Mouse (Mus musculus) stomach, embryonic 14.5 days (tissue): ENCODE results near the gene Syt17. TPM values are rescaled to one million over a fixed set of nuclear protein-coding genes. Genes with fewer than 3 reads are reported as not detected.

Source experiments
- ATAC-seq: fragments of 200-750 bp; cut with Nextera tagmentation; 2 replicates; pipeline ENCODE4 v1.8.0; 2017; ENCODE audit warnings: low read depth, moderate TSS enrichment; ENCODE audit not compliant: insufficient number of reproducible peaks, insufficient read depth, low FRiP score
- H3K27ac ChIP-seq: fragments of 300-500 bp; sonication (generic); 2 replicates; pipeline ENCODE4 v1.5.1; 2014; ENCODE audit warnings: mild to moderate bottlenecking, low read length, moderate library complexity, mixed read lengths
- H3K27me3 ChIP-seq: fragments of 300-500 bp; sonication (generic); 2 replicates; pipeline ENCODE4 v1.6.1; 2014; ENCODE audit warnings: low read length, control low read depth, mixed read lengths; ENCODE audit not compliant: control insufficient read depth, insufficient read depth
- H3K36me3 ChIP-seq: fragments of 300-500 bp; sonication (generic); 2 replicates; pipeline ENCODE4 v1.6.1; 2014; ENCODE audit warnings: mild to moderate bottlenecking, control low read depth, low read length, moderate library complexity, mixed read lengths; ENCODE audit not compliant: control insufficient read depth, insufficient read depth
- H3K4me1 ChIP-seq: fragments of 300-500 bp; sonication (generic); 2 replicates; pipeline ENCODE4 v1.6.1; 2014; ENCODE audit warnings: low read length, control low read depth, mixed read lengths; ENCODE audit not compliant: control insufficient read depth, insufficient read depth
- H3K4me2 ChIP-seq: fragments of 300-500 bp; sonication (generic); replicated peaks from 2 replicates; pipeline ENCODE4 v1.6.1; 2014; ENCODE audit warnings: low read depth, low read length, control low read depth
- H3K4me3 ChIP-seq: fragments of 300-500 bp; sonication (generic); 2 replicates; pipeline ENCODE4 v1.5.1; 2014; ENCODE audit warnings: low read depth, low read length, control low read depth
- H3K9ac ChIP-seq: fragments of 300-500 bp; sonication (generic); replicated peaks from 2 replicates; pipeline ENCODE4 v1.6.1; 2014; ENCODE audit warnings: low read depth, mild to moderate bottlenecking, control low read depth, low read length, moderate library complexity, mixed read lengths
- H3K9me3 ChIP-seq: fragments of 300-500 bp; sonication (generic); 2 replicates; pipeline ENCODE4 v1.6.1; 2016; ENCODE audit warnings: low read depth, low read length, control low read depth; ENCODE audit not compliant: control insufficient read depth
- WGBS: fragments of 180-500 bp; shearing (Covaris S2); extraction: QIAGEN DNeasy Blood & Tissue Kit; methylation state at CpG from one replicate; pipeline ENCODE4 v1.1.7; 2014; 5-methylcytosine and 5-hydroxymethylcytosine counted together
- polyA plus RNA-seq: library from polyadenylated mRNA; unstranded; fragments of >200 nt; fragmentation: Nextera tagmentation; extraction: Ambion mirVana; gene quantifications from 2 replicates; pipeline ENCODE4 v1.2.1, GENCODE M21; 2014

The Syt17 gene
- polyA plus RNA-seq, 1 experiment from 2014 or later = 7.8 TPM

DNA sequence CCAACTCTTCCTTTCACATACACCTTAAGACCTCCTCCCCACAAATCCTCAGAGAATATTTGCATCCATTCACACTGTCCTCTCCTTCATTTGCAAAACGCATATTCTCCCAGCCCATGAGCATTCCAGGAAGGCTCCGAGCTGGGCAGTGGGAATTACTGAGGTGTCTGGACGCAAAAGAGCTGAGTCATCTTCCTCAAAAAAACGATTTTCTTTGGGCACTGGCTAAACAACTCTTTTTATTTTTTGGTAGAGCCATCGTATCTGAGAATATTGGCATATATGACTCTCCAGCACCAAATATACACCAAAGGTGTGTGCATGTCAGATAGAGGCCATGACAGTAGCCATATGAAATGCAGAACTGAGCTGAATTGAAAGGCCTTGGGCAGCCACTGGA is 38.9 kb upstream of the Syt17 start:
- H3K4me3 ChIP-seq = no peak overlapping the region
- H3K9me3 ChIP-seq = no peaks in the 10 kb centered on the region
- peaks cover 33% of the 10 kb centered on the region for H3K4me1 ChIP-seq
- no peak overlapping the region for H3K9ac ChIP-seq
- peaks cover 4% of the 10 kb centered on the region; the same call in 1 of the 2 replicates for H3K36me3 ChIP-seq
- no peak overlapping the region for H3K4me2 ChIP-seq
- no peaks in the 10 kb centered on the region for H3K27me3 ChIP-seq
- H3K27ac ChIP-seq = no peak overlapping the region
- 63% methylated on average over 5 of the region's 5 CpGs for WGBS
- ATAC-seq = no peak

DNA sequence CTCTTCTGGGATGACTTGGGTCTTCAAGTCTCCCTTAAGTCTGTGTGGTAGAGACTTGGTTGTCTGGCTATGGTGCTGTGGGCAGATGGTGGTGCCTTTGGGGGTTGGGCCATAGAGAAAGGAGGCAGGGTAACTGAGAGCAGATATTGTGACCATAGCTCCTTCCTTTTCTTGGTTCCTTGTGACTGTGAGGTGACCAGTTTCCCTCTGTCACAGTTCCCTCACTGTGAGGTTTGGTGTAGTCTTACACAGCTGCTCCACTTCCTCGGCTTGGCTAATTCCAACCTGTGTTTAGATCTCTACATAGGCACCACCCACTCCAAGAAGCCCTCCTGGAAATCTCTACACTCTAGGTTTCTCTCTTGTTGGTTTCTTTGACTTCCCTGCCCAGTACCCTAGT is 36.0 kb upstream of the Syt17 start:
- H3K9me3 ChIP-seq = no peaks in the 10 kb centered on the region
- no peak overlapping the region for H3K27ac ChIP-seq
- H3K27me3 ChIP-seq = no peaks in the 10 kb centered on the region
- no peaks in the 10 kb centered on the region; the same call in 1 of the 2 replicates for H3K36me3 ChIP-seq
- H3K4me2 ChIP-seq = no peak overlapping the region
- no peak overlapping the region for H3K9ac ChIP-seq
- peaks cover 16% of the 10 kb centered on the region for H3K4me1 ChIP-seq
- WGBS = 64% methylated on average over 1 of the region's 1 CpGs
- ATAC-seq = no peak
- no peak overlapping the region for H3K4me3 ChIP-seq

DNA sequence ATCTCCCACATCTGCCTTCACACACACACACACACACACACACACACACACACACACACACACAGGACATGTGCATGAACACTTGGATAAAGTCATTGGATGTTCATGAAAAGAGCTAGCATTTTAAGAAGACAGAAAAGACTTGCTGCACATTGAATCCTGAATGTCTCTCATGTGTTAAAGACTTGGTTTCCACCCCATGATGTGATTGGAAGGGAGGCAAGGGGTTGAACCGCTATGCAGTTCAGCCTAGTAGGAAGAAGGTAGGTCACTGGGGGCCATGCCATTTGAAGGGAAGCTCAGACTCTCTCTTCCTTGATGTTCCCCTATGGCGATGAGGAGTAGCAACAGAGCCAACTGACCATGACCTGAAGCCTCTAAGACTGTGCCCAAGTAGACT is 34.0 kb upstream of the Syt17 start:
- Histone ChIP-seq H3K27ac (no peak overlapping the region), H3K4me1 (peaks cover 9% of the 10 kb centered on the region; the same call in 1 of the 2 replicates), H3K4me2 (no peak overlapping the region), H3K36me3 (no peaks in the 10 kb centered on the region; the same call in 1 of the 2 replicates), H3K27me3 (no peaks in the 10 kb centered on the region), H3K9me3 (no peaks in the 10 kb centered on the region), H3K4me3 (no peak overlapping the region), H3K9ac (no peak overlapping the region)
- no peak for ATAC-seq
- 90% methylated on average over 2 of the region's 2 CpGs for WGBS

DNA sequence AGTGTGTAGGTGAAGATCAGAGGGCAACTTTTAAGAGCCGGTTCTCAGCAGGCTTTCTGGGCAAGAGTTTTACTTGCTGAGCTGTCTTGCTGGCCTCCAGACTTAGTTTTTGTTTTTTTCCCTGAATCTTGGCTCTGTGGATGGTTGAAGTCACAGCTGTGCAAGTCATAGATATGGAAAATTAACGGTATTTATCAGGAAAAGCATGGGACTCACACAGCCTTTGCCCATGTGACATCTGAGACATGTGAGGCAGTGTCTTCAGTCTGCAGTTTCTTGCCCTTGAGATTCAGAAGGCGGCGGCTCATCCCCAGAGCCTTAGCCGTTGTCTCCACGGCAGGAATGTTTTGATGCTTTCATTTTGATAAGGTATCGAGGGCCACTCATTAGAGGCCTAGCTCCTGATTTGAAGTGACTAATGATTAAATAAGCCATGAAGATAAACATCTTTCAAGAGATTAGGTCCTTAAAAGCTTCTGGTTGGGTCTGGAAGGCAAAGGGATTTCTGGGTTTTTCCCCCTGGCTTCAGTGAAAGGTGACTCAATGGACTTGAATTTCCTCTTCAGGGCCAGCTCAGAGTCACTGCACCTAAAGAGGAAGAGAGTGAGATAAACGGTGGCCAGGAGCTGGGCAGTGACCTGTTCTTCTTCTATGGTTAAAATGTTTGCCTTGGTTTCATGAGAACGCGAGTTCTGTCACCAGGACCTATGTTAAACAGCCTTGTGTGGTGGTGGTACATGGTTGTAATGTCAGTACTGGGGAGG is 33.2 kb upstream of the Syt17 start:
- no peak overlapping the region for H3K9ac ChIP-seq
- 64% methylated on average over 10 of the region's 10 CpGs for WGBS
- no peak for ATAC-seq

DNA sequence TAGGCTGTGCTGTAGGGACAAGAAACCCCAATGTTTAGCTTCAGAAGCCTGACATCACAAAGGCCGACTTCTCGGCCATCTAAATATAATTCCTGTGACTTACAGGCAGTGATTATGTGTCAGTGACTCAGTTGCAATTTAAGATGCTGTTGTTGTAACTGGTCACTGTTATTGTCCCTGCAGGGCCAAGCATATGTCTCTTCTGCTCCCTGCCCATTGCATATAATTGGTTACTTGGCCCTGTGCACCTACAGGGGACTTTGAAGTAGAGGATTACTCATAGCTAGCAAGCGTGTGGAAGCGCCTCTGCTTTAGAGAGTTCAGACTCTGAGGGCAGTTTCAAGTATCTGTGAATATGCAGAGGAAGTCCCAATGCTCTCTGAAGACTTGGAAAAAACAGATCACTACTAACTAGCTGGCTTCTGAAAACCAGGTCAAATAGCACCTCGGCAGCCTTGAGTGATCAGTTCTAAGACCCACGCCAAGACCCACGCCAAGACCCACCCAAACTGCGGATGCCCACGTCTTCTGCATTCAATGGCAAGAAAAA is 32.2 kb upstream of the Syt17 start:
- Histone ChIP-seq H3K9ac (no peak overlapping the region), H3K4me1 (peaks cover 9% of the 10 kb centered on the region; the same call in 1 of the 2 replicates), H3K27me3 (no peaks in the 10 kb centered on the region), H3K36me3 (no peaks in the 10 kb centered on the region), H3K4me3 (no peak overlapping the region), H3K27ac (no peak overlapping the region), H3K9me3 (no peaks in the 10 kb centered on the region), H3K4me2 (no peak overlapping the region)
- no peak for ATAC-seq
- 87% methylated on average over 9 of the region's 9 CpGs for WGBS

More for the DNA sequence above, 33.2 kb upstream of the Syt17 start:
- Histone ChIP-seq H3K9me3 (no peaks in the 10 kb centered on the region), H3K36me3 (no peaks in the 10 kb centered on the region; the same call in 1 of the 2 replicates), H3K27ac (no peak overlapping the region), H3K27me3 (no peaks in the 10 kb centered on the region), H3K4me2 (no peak overlapping the region), H3K4me1 (peaks cover 9% of the 10 kb centered on the region; the same call in 1 of the 2 replicates), H3K4me3 (no peak overlapping the region)

DNA sequence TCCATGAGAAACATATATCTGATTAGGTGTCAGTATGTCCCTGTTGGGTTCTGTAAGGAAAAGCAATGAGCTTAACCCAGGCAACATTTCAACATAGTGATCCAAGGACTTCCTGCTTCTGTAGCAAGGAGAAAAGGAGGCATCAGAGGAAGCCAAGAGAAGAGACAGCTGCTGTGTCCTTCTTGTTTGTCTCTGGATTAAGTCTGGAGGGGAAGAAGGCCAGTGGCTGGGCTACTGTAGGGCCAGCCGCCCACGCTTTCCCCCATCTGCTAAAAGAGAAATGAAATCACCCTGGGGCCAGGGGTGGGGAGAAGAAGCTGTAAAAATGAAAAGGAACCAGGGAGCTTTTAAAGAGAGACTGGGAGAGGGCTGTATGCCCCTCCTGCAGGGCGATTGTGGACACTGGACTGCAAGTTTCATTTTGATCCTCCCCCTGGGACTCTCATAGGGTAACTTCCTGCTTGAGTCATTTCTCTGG is 30.9 kb upstream of the Syt17 start:
- 35% methylated on average over 3 of the region's 3 CpGs for WGBS
- peak overlapping the region; percentile 48; the same call in 1 of the 2 replicates for H3K27ac ChIP-seq
- 0 out of 2 replicates have a peak overlapping the region, but pooled peaks have one; percentile 3 for H3K4me2 ChIP-seq
- peaks cover 4% of the 10 kb centered on the region; the same call in 1 of the 2 replicates for H3K9me3 ChIP-seq
- H3K36me3 ChIP-seq = no peaks in the 10 kb centered on the region
- peaks cover 9% of the 10 kb centered on the region; the same call in 1 of the 2 replicates for H3K4me1 ChIP-seq
- no peak overlapping the region for H3K9ac ChIP-seq
- peak; percentile 21; the same call in 1 of the 2 replicates for ATAC-seq
- H3K27me3 ChIP-seq = no peaks in the 10 kb centered on the region
- H3K4me3 ChIP-seq = no peak overlapping the region

DNA sequence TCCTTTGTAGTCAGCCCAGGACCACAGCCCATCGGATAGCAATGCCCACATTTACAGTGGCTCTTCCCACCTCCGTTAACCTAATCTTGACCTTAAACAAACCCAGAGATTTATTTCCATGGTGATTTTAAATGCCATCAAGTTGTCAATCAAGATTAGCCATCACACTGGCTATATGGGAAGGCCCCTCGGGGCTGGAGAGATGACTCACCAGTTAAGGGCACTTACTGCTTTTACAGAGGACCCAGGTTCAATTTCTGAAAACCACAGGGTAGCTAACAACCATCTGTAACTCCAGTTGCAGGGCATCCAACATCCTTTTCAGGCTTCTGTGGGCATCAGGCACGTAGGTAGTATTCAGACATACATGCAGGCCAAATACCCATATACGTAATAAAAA is 28.4 kb upstream of the Syt17 start:
- Histone ChIP-seq H3K9me3 (peaks cover 4% of the 10 kb centered on the region; the same call in 1 of the 2 replicates), H3K4me1 (peaks cover 9% of the 10 kb centered on the region; the same call in 1 of the 2 replicates), H3K36me3 (no peaks in the 10 kb centered on the region), H3K9ac (no peak overlapping the region), H3K4me2 (no peak overlapping the region), H3K27me3 (no peaks in the 10 kb centered on the region), H3K4me3 (no peak overlapping the region), H3K27ac (no peak overlapping the region)
- WGBS = 65% methylated on average over 5 of the region's 5 CpGs
- no peak for ATAC-seq

DNA sequence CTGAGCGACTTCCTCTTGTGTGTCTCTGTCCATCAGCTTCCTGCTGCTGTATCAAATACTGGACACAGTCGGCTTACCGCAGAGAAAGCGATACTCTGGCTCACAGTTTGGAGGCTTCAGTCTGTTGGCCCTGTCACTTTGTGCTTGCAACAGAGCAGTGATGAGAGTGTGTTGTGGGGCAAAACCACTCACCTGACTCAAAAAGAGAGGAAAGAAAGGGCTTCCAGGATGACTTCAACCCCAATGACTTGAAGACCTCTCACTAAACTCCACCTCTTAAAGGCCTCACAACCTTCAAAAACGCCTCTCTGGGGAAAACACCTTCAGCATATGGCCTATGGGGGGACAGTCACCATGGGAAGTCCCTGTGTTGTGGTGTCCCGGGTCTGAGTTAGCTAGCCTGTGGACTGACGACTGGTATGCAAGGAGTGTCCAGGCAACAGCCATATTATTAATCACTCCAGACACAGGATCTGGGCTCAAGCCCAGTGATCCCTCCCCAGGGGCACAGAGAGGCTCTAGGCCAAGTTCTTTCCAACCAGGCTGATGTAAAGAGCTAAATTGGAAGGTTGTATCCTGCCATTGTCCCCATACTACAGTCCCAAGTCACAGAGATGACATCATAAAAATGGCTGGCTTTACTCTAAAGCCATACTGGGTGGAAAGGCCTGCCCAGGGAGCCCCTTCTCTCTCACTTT is 27.1 kb upstream of the Syt17 start:
- Histone ChIP-seq H3K4me3 (no peak overlapping the region), H3K9ac (no peak overlapping the region), H3K4me2 (no peak overlapping the region), H3K36me3 (no peaks in the 10 kb centered on the region), H3K27ac (no peak overlapping the region), H3K9me3 (peaks cover 4% of the 10 kb centered on the region; the same call in 1 of the 2 replicates), H3K27me3 (no peaks in the 10 kb centered on the region), H3K4me1 (peaks cover 12% of the 10 kb centered on the region; the same call in 1 of the 2 replicates)
- ATAC-seq = no peak
- 89% methylated on average over 7 of the region's 7 CpGs for WGBS
